Mouse (Mus musculus) megakaryocyte, embryonic 14.5 days (primary cell): ENCODE data around the gene Smim24.

Experiments used
- FLI1 ChIP-seq: IDR thresholded peaks from 2 replicates; pipeline ENCODE4 v1.6.1; 2012; ENCODE audit warnings: low read length, inconsistent platforms, mixed read lengths
- GATA1 ChIP-seq: IDR thresholded peaks from 3 replicates; pipeline ENCODE4 v1.6.1; 2012; ENCODE audit warnings: mixed read lengths, low read length, inconsistent platforms, borderline replicate concordance

GRCm38 (mm10) chr10:81404082-81404481 lies 11.2 kb downstream of the Smim24 start:
- TF ChIP-seq GATA1: no peak
- no peak for TF ChIP-seq FLI1
